Mouse (Mus musculus) neural tube, embryonic 10.5 days (tissue): ENCODE results near the gene Tiam1.

Experiments used
- DNase-seq: peaks from one replicate; pipeline ENCODE4 v3.0.0-alpha.2; 2017; ENCODE audit warnings: low spot score; ENCODE audit errors: extremely low spot score

Tiam1 gene

GRCm38 (mm10) chr16:89890515-89891189 lies 252.9 kb downstream of the Tiam1 start:
- no peak for DNase-seq

- DNase-seq = no peak
These were observed 253.6 kb downstream of the Tiam1 start for GRCm38 (mm10) chr16:89889890-89890462.

- DNase-seq = no peak
These were observed 257.0 kb downstream of the Tiam1 start for GRCm38 (mm10) chr16:89886561-89886960.

GRCm38 (mm10) chr16:89885661-89886060 lies 257.9 kb downstream of the Tiam1 start:
- DNase-seq = no peak

GRCm38 (mm10) chr16:89883897-89884296 lies 259.7 kb downstream of the Tiam1 start:
- DNase-seq = no peak

GRCm38 (mm10) chr16:89882477-89883234 lies 260.9 kb downstream of the Tiam1 start:
- no peak for DNase-seq

- no peak for DNase-seq
These were observed 266.4 kb downstream of the Tiam1 start for GRCm38 (mm10) chr16:89877206-89877605.

GRCm38 (mm10) chr16:89876079-89876478 lies 267.5 kb downstream of the Tiam1 start:
- no peak for DNase-seq

GRCm38 (mm10) chr16:89874012-89874704 lies 269.4 kb downstream of the Tiam1 start:
- no peak for DNase-seq

GRCm38 (mm10) chr16:89872011-89872942 lies 271.3 kb downstream of the Tiam1 start:
- DNase-seq = no peak

- no peak for DNase-seq
These were observed 272.2 kb downstream of the Tiam1 start for GRCm38 (mm10) chr16:89871382-89871781.

- no peak for DNase-seq
These were observed 273.5 kb downstream of the Tiam1 start for GRCm38 (mm10) chr16:89870059-89870458.

GRCm38 (mm10) chr16:89868502-89868901 lies 275.1 kb downstream of the Tiam1 start:
- no peak for DNase-seq

GRCm38 (mm10) chr16:89867212-89867829 lies 276.2 kb downstream of the Tiam1 start:
- DNase-seq = no peak

- DNase-seq = no peak
These were observed 278.4 kb downstream of the Tiam1 start for GRCm38 (mm10) chr16:89865136-89865535.

- no peak for DNase-seq
These were observed 278.9 kb downstream of the Tiam1 start for GRCm38 (mm10) chr16:89864710-89865109.

GRCm38 (mm10) chr16:89863264-89863663 lies 280.3 kb downstream of the Tiam1 start:
- peak; percentile 28 for DNase-seq

- no peak for DNase-seq
These were observed 282.0 kb downstream of the Tiam1 start for GRCm38 (mm10) chr16:89861531-89861930.

- DNase-seq = no peak
These were observed 282.9 kb downstream of the Tiam1 start for GRCm38 (mm10) chr16:89860708-89861107.

- DNase-seq = no peak
These were observed 285.9 kb downstream of the Tiam1 start for GRCm38 (mm10) chr16:89857666-89858065.
